Mouse (Mus musculus) olfactory bulb, adult 2 months (tissue): ENCODE results near the gene Med29.

Experiments used
- CTCF ChIP-seq: fragments of 200-500 bp; IDR thresholded peaks from 2 replicates; pipeline ENCODE4 v1.5.1; 2012; ENCODE audit warnings: low read depth, mild to moderate bottlenecking, low read length, moderate library complexity; ENCODE audit not compliant: insufficient read depth
- POLR2A ChIP-seq: fragments of 200-500 bp; IDR thresholded peaks from 2 replicates; pipeline ENCODE4 v1.6.1; 2012; ENCODE audit warnings: mild to moderate bottlenecking, low read depth, low read length, moderate library complexity; ENCODE audit not compliant: insufficient read depth

DNA sequence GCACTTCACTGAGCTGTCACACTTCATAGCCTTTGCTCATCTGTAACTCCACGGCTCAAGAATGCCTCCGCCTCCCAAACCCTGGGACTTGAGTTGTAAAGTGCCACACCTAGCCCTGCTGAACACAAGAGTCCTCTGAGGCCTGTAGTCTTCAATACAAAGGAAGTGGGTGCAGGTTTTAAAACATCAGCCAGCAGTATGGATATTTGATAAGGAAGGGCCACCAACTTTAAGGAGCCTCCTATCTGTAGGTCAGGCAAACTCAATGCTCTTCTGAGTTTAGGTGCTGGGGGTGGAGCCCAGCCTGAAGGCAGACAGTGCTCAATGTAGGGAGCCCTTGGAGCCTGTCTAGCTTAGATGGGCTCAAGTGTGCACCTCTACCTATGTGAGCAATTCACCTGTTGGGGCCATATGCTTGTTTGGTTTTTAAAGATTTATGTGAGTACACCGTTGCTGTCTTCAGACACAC, 38.4 kb downstream of the Med29 start:
- TF ChIP-seq POLR2A, result no peak
- TF ChIP-seq CTCF, result no peak
